Mouse (Mus musculus): ENCODE results near the gene Kntc1. TPM values are rescaled to one million over a fixed set of nuclear protein-coding genes. Genes with fewer than 3 reads are reported as not detected.
"Not testable (repeated sequence)": the region's sequence is repeated elsewhere in the genome, so short reads cannot be mapped to it uniquely, and the experiment has no call there.

Gene Kntc1
- not detected in 2 replicates for polyA plus RNA-seq (2012; ENCODE audit: insufficient read depth, insufficient read length, missing spikeins)

DNA sequence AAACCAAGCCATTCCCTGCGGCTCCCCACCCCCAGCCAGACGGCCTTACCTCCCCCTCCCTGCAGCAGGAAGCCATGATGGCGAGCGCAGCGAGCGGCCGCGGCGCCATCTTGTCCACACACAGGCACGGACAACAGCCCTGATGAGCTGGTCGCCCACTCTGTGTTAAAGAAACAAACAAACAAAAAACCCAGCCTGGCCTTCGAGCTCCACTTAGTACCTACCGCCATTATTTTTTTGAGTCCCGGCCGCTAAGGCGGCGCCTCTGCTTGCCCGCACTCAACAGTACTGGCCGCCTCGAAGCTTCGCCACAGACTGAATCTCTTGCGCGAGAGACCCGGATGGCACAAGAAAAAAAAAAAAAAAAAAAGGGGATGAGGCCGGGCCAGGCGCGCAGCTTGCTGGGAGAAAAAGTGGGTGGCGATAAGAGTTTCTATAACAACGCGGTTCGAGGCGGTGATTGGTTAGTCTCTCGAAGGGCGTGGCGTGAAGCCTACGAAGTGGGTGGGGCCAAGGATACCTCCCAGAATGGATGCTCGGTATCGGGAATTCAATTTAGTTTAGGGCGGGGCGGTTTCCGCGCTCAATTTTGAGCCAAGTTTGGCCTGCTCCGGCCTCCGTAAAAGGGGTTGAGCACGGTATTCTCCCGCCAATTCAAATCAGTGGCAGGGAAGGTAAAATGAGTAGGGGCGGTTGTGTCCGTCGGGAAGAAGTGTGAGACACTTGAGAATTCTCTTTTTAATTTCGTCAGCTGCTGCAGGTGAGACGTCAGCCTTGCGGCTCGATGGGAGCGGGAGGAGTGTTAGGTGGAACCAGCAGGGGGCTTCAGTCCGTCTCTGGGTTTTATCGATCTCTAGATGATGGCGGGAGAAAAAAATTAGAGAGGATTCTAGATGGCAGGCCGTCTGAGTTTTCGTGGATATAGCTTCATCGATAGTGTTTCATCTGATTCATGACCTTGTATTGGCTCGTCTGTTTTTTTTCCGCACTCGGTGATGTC is at the start of gene Kntc1, which contains the start of gene Rsrc2:
Gene Kntc1, plus strand, starts transcription at position 652 of the 1,000 bp plus-strand sequence.
Gene Rsrc2, minus strand, starts transcription at position 350 of the 1,000 bp plus-strand sequence.
- Histone ChIP-seq H3K27ac (replicated peaks; ENCODE audit: low read depth, low read length) (peak within 1 kb of the TSS; percentile 96), H3K4me3 (ENCODE audit: insufficient read depth, low read depth, low read length) (peak within 1 kb of the TSS; percentile 84), H3K4me1 (ENCODE audit: control insufficient read depth, insufficient read depth, insufficient read length, low read length) (peaks cover 7% of the 10 kb centered on the region; the same call in 1 of the 2 replicates)

DNA sequence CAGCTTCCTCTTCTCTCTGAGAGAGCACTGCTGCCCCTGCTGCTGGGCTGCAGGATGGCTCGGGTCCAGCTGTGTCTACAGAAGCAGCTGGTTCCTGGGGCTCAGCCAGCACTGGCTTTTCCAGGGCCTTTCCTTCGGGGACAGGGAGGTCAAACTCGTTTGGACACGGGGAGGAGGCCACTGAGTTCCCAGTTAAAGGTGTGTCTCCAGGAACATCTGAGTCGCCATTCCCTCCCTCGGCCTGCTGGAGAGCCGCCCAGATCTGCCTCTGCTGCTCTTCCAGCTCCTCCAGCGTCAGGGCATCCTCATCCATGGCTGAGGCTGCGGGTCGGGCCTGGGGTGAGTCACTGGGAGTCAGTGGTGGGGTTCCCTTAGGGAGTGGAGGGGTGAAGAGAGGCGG is 48.9 kb upstream of the Kntc1 start:
- Histone ChIP-seq H3K4me3 (ENCODE audit: insufficient read depth, low read depth, low read length) (no peak overlapping the region), H3K27ac (replicated peaks; ENCODE audit: low read depth, low read length) (no peak overlapping the region), H3K4me1 (ENCODE audit: control insufficient read depth, insufficient read depth, insufficient read length, low read length) (peaks cover 3% of the 10 kb centered on the region; the same call in 1 of the 2 replicates)

DNA sequence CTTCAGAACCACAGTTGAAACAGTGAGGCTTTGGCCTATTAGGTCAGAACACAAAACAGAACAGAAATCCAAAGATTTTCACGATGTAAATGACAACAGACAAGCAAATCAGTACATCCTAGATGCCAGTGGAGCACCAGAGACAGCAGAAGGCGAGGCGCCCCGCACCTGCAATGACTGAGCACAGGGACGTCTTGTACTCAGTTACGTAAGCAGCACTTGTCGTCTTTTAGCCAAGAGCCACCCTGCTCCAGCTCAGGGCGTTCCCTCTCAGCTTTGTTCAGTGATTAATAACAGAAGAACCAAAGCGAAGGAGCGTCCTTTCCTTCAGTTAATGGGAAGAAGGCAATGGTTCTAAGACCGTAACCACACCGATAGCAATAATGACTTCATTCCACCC is 40.9 kb upstream of the Kntc1 start:
- Histone ChIP-seq H3K4me3 (ENCODE audit: insufficient read depth, low read depth, low read length) (no peak overlapping the region), H3K4me1 (ENCODE audit: control insufficient read depth, insufficient read depth, insufficient read length, low read length) (no peaks in the 10 kb centered on the region), H3K27ac (replicated peaks; ENCODE audit: low read depth, low read length) (no peak overlapping the region)

DNA sequence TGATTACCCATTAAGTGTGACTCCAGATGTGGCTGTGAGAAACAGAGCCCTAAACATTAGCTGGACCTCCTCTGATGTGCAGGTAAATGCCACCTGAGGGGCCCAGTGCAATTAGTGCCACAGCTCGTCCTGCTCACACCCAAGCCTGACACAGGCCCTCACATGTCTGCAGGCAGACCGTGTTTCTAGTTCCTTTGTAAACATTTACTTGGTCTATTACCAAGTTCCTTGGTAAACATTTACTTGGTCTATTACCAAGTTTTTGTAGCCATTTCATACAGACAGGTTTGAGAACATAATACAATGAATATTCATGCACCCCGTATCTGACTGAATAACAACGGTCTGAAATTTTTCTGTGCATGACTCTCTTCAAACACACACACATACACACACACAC is 39.9 kb upstream of the Kntc1 start:
- no peak overlapping the region for H3K27ac ChIP-seq (replicated peaks; ENCODE audit: low read depth, low read length)

DNA sequence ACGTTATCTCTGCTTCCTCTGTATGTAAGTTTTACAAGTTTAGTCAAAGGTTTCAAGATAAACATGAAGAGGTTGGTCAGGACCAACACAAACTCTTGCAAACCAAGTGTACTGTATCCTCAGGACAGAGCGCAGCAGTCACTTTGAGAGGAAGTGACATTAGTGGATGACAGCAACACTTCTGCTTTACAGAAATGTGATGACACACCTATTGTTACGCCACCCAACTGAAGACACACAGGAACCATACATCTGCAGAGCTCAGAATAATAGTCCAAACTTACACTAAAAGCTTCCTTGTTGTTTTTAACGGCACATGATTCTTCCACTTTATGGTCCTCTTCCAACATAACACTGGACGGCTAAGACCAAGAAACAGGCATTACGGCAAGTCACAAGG is 35.7 kb upstream of the Kntc1 start:
- no peak overlapping the region for H3K4me3 ChIP-seq (ENCODE audit: insufficient read depth, low read depth, low read length)
- H3K27ac ChIP-seq (replicated peaks; ENCODE audit: low read depth, low read length) = no peak overlapping the region
- H3K4me1 ChIP-seq (ENCODE audit: control insufficient read depth, insufficient read depth, insufficient read length, low read length) = no peaks in the 10 kb centered on the region; the same call in 1 of the 2 replicates

More for the DNA sequence above, 39.9 kb upstream of the Kntc1 start:
- H3K4me1 ChIP-seq (ENCODE audit: control insufficient read depth, insufficient read depth, insufficient read length, low read length) = no peaks in the 10 kb centered on the region
- H3K4me3 ChIP-seq (ENCODE audit: insufficient read depth, low read depth, low read length) = no peak overlapping the region

DNA sequence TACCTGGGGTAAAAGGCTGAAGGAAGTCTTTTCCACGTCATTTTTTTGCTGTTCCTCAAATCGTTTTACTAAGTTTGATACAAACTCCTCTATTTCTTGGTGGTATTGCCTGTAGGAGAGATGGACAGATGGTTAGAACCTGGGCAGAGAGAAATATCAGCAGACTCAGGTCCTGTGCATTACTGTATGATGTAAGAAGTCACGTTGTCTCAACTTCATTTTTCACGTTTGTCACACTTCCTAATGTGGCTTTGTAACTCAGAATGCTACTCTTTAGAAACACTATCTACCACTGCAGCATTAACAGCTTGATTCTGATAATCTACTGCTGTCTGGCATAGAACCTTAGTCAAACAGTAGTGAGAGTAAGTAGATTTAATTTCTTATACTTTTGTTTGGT is 34.9 kb upstream of the Kntc1 start:
- Histone ChIP-seq H3K4me1 (ENCODE audit: control insufficient read depth, insufficient read depth, insufficient read length, low read length) (no peaks in the 10 kb centered on the region; the same call in 1 of the 2 replicates), H3K27ac (replicated peaks; ENCODE audit: low read depth, low read length) (no peak overlapping the region), H3K4me3 (ENCODE audit: insufficient read depth, low read depth, low read length) (no peak overlapping the region)

DNA sequence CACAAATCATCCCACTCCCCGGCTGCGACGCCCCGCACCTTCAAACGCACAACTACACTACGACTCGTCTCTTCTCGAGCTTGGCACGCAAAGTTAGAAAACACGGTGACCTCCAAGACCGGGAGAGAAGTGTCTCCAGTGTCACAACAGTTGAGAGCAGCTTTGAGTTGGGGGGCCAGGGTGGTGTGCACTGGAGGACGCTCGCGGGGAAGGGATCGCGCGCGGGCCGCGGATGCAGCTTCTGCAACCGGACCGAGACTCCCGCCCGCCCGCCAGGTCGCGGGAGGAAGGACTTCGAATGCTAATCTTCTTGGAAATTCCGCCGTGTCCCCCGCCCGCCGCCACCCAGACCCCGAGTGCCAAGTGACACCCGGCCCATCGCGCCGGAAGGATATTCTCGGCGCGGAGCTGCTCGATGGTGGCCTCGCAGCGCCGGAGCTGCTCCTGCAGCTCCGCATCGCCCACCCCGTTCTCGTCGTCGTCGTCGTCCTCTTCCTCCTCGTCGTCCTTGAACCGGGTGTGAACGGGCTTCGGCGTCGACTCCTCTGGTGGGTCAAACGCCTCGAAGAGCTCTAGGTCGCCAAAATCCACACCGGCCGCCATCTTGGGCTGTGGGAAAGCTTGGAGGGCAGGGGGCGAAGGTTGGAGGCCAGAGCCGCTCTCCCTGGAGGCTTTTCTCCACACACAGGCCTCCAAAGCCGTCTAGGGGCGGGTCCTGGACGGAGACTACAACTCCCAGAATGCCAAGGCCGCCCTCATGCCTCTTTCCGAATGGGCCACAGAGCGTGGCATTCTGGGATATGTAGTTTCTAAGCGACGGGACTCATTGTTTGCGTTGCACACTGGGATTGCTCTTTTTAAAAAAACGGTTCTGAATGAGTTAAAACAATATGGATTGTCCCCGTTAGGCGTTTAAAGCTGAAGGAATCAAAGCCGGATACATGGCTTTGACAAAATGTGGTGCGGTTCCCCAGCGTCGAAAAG is 28.9 kb upstream of the Kntc1 start, which contains the start of gene Zcchc8:
Gene Zcchc8, minus strand, starts transcription at position 773 of the 984 bp plus-strand sequence.
- Histone ChIP-seq H3K4me1 (ENCODE audit: control insufficient read depth, insufficient read depth, insufficient read length, low read length) (no peaks in the 10 kb centered on the region; the same call in 1 of the 2 replicates), H3K4me3 (ENCODE audit: insufficient read depth, low read depth, low read length) (peak within 1 kb of the TSS; percentile 99), H3K27ac (replicated peaks; ENCODE audit: low read depth, low read length) (peak within 1 kb of the TSS; percentile 95)

DNA sequence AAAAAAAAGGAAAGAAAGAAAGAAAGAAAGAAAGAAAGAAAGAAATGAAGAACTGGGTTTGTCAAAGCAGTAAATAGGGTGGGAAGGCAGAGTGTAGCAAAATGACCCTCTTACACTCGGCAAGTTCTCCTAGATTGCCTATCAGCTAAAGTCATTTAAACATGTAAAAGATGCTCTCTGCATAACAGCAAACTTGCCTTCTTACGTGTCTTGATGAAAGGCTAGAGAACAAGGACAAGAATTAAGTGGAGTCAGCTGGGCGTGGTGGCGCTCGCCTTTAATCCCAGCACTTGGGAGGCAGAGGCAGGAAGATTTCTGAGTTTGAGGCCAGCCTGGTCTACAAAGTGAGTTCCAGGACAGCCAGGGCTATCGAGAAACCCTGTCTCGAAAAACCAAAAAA is 25.7 kb upstream of the Kntc1 start:
- H3K4me1 ChIP-seq (ENCODE audit: control insufficient read depth, insufficient read depth, insufficient read length, low read length); H3K4me3 ChIP-seq (ENCODE audit: insufficient read depth, low read depth, low read length); H3K27ac ChIP-seq (replicated peaks; ENCODE audit: low read depth, low read length): not testable (repeated sequence)

DNA sequence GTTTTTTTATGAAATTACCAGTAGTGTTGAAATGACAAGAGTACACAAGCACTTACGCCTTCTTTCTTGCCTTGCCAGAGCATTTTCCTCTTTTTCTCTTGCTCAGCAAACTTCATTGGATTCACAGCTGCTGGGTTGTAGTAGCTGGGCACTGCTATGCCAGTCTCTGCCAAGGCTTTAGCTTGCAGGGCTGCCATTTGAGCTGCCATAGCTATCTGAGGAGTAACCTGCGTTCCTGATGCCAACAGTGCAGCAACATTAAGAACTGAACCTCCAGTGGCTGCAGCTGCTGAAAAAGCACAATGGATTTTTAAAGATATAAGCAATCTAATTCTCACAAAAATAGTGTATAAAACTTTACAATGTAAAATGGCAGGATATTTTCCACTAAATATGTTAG is 18.5 kb upstream of the Kntc1 start:
- Histone ChIP-seq H3K27ac (replicated peaks; ENCODE audit: low read depth, low read length) (no peak overlapping the region), H3K4me1 (ENCODE audit: control insufficient read depth, insufficient read depth, insufficient read length, low read length) (no peaks in the 10 kb centered on the region), H3K4me3 (ENCODE audit: insufficient read depth, low read depth, low read length) (no peak overlapping the region)

DNA sequence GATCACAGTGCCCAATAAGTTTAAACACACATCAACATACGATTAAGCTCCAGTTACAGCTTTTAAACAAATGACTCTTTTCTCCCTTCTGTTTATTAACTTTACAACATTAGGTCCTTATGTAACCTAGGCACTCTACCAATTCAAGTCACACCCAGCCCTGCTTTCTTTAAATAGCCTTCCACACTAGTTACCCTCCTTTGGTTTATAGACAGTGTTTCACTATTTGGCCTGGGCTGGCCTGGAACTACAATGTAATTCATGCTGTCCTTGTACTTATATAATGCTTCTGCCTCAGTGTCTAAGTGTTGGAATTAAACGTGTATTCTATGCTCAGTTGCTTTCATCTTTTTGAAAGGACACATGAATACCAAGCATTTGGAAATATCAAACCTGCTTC is 5.2 kb upstream of the Kntc1 start:
- Histone ChIP-seq H3K4me1 (ENCODE audit: control insufficient read depth, insufficient read depth, insufficient read length, low read length) (peaks cover 7% of the 10 kb centered on the region; the same call in 1 of the 2 replicates), H3K27ac (replicated peaks; ENCODE audit: low read depth, low read length) (no peak overlapping the region), H3K4me3 (ENCODE audit: insufficient read depth, low read depth, low read length) (no peak overlapping the region)

DNA sequence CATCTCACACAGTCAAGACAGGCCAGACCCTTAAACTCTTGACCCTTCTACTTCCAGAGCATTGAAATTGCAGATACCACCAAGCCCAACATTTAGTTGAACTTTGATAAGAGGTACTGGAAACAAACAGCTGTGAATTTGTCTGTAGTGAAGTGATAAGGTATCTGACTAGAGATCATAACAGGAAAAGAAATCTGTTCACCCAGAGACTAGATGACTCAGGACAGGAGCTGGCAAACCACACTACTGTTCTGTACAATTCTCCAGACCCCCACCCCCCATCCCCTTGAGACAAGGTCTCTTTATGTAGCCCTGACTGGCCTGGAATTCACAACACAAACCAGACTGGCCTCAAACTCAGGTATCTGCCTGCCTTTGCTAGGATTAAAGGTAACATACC is 3.3 kb upstream of the Kntc1 start:
- H3K27ac ChIP-seq (replicated peaks; ENCODE audit: low read depth, low read length) = no peak overlapping the region
- peak overlapping the region; percentile 6; the same call in 1 of the 2 replicates for H3K4me3 ChIP-seq (ENCODE audit: insufficient read depth, low read depth, low read length)

DNA sequence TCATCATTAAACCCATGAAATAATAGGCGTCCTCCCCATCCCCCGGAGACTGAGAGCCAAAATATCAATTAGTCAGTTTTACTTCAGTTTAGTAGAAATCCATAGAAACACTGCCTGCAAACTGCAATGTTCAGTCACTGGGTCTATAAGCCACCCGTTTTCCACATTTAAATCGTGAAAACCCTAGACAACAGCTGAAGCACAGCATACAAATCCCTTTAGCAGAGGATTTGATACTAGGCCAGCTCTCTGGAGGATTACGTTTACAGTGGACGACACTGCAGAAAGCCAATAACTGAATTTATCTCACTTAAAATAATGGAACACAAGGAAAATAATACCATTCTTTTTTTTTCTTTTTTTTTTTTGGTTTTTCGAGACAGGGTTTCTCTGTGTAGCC is 1.9 kb upstream of the Kntc1 start:
- no peak overlapping the region for H3K27ac ChIP-seq (replicated peaks; ENCODE audit: low read depth, low read length)
- H3K4me3 ChIP-seq (ENCODE audit: insufficient read depth, low read depth, low read length) = peak overlapping the region; percentile 53
- peaks cover 7% of the 10 kb centered on the region; the same call in 1 of the 2 replicates for H3K4me1 ChIP-seq (ENCODE audit: control insufficient read depth, insufficient read depth, insufficient read length, low read length)

More for the DNA sequence above, 3.3 kb upstream of the Kntc1 start:
- peaks cover 7% of the 10 kb centered on the region; the same call in 1 of the 2 replicates for H3K4me1 ChIP-seq (ENCODE audit: control insufficient read depth, insufficient read depth, insufficient read length, low read length)

DNA sequence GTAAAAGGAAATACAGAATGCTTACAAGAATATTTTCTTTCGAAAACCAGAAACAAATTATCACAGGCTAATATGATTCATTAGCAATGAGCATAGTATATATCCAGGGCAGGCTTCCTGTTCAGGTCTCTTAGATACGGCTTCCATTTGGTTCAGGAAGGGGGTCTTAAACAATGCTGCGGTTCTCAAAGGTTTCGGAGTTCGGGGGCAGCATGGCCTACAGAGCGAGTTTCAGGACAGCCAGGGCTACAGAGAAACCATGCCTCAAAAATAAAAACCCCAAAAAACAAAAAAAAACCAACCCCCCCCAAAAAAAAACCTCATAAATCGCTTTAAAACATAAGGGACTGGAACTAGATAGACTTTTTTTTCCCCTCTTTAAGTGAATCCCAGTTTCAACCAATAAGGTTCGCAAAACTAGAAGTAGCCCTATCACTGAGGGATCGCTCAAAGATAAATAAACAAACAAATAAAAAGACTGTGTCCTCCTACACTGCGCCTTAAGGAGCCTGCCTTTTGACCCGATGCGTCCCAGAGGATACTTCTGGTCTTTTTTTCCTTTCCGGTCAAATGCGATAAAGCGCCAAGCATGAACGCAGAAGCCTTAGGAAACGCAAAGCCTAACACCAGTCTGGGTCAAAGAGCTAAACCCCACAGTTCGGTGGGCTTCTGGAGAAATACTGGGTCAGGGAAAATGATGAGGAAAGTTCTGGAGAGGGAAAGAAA is 1.0 kb upstream of the Kntc1 start:
- Histone ChIP-seq H3K27ac (replicated peaks; ENCODE audit: low read depth, low read length) (peak overlapping the region; percentile 96), H3K4me3 (ENCODE audit: insufficient read depth, low read depth, low read length) (peak overlapping the region; percentile 84), H3K4me1 (ENCODE audit: control insufficient read depth, insufficient read depth, insufficient read length, low read length) (peaks cover 7% of the 10 kb centered on the region; the same call in 1 of the 2 replicates)

DNA sequence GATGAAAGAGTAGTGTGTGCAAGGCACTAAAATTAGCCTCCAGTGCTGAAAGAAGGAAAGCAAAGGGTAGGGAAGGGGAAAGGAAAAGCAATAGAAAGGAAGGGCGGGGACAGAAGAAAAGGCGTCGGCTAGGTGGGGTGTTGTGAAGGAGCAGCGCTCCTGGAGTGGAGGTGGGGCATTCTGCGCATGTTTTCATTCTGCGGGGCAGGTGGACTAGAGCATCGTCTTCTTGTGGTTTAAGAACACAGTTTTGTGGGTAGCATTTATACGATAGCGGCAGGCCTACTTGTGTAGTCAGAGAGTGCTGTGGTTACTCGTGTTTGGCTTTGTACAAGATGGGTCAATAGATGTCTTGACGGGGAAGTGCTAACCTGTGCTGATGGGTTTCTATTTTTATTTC is 16.0 kb downstream of the Kntc1 start:
- H3K27ac ChIP-seq (replicated peaks; ENCODE audit: low read depth, low read length) = no peak overlapping the region
- no peak overlapping the region for H3K4me3 ChIP-seq (ENCODE audit: insufficient read depth, low read depth, low read length)
- no peaks in the 10 kb centered on the region for H3K4me1 ChIP-seq (ENCODE audit: control insufficient read depth, insufficient read depth, insufficient read length, low read length)

Measured in brown adipose tissue, adult 24 weeks (tissue).